Mouse (Mus musculus) lung, postnatal 0 days (tissue): Measurements from ENCODE around the gene Ankrd13a.
A peak's percentile ranks its signal among the peaks of the same experiment; 100 is the strongest.

Experiments used
- CTCF ChIP-seq: IDR thresholded peaks from 2 replicates; pipeline ENCODE4 v1.5.1; 2016; ENCODE audit warnings: antibody characterized with exemption, mild to moderate bottlenecking
- EP300 ChIP-seq: IDR thresholded peaks from 2 replicates; pipeline ENCODE4 v1.6.1; 2016; ENCODE audit warnings: antibody characterized with exemption, mild to moderate bottlenecking, control low read depth

DNA sequence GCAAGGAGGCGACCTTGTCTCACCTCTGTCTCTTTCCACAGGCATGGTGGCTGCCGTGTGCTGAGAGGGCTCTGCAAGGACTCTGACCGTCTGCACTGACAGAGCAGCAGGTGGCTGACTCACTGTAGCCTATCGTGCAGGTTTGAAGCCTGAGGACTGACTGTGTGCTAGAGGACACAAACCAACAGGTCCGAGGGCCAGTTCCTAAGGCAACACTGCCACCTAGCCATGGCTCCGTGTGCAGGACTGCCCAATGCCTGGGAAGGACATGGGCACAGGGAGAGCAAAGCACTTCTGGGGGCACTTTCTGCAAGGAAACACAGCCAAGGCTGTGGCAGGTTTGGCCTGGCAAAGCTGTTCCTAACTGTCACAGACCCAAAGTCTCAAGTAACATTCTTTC lies 43.0 kb upstream of the Ankrd13a start:
- TF ChIP-seq CTCF (peak; percentile 35), EP300 (no peak)
